Mouse (Mus musculus): ENCODE results near the gene Kat7. TPM values are rescaled to one million over a fixed set of nuclear protein-coding genes. Genes with fewer than 3 reads are reported as not detected.

Gene Kat7
- total and polyA plus RNA-seq, 2 experiments: 12.2 to 13.1 TPM

GRCm38 (mm10) chr11:95330662-95331061 lies 20.6 kb upstream of the Kat7 start:
- 6% methylated on average over 1 of the region's 1 CpGs for WGBS
- Histone ChIP-seq H3K79me2 (ENCODE audit: control insufficient read depth, insufficient read depth, low read length) (no peaks in the 10 kb centered on the region), H3K27ac (replicated peaks; ENCODE audit: insufficient read depth, low read depth, low read length) (no peak overlapping the region), H3K4me1 (ENCODE audit: control insufficient read depth, insufficient read depth, low read length) (no peaks in the 10 kb centered on the region), H3K36me3 (ENCODE audit: control insufficient read depth, insufficient read depth, low read length) (no peaks in the 10 kb centered on the region), H3K27me3 (ENCODE audit: control insufficient read depth, insufficient read depth, low read length) (no peaks in the 10 kb centered on the region), H3K9ac (ENCODE audit: low read depth, low read length) (no peak overlapping the region), H3K4me3 (ENCODE audit: insufficient read depth, low read depth, low read length) (no peak overlapping the region)
- DNase-seq (ENCODE audit: extremely low read depth, low read depth, low spot score): no peak
- TF ChIP-seq CTCF (IDR thresholded peaks at IDR 0.05; ENCODE audit: low read depth, low read length) (no peak), POLR2A (IDR thresholded peaks at IDR 0.05; ENCODE audit: extremely low read depth, insufficient read depth, low read length) (no peak)

- H3K4me1 ChIP-seq (ENCODE audit: control insufficient read depth, insufficient read depth, low read length): no peaks in the 10 kb centered on the region
- no peak overlapping the region for H3K9ac ChIP-seq (ENCODE audit: low read depth, low read length)
- H3K27me3 ChIP-seq (ENCODE audit: control insufficient read depth, insufficient read depth, low read length): no peaks in the 10 kb centered on the region
- H3K4me3 ChIP-seq (ENCODE audit: insufficient read depth, low read depth, low read length): no peak overlapping the region
- no peak for DNase-seq (ENCODE audit: extremely low read depth, low read depth, low spot score)
- TF ChIP-seq POLR2A (IDR thresholded peaks at IDR 0.05; ENCODE audit: extremely low read depth, insufficient read depth, low read length) (no peak), CTCF (IDR thresholded peaks at IDR 0.05; ENCODE audit: low read depth, low read length) (no peak)
- no peaks in the 10 kb centered on the region for H3K36me3 ChIP-seq (ENCODE audit: control insufficient read depth, insufficient read depth, low read length)
- WGBS: 81% methylated on average over 5 of the region's 5 CpGs
- H3K79me2 ChIP-seq (ENCODE audit: control insufficient read depth, insufficient read depth, low read length): no peaks in the 10 kb centered on the region
- no peak overlapping the region for H3K27ac ChIP-seq (replicated peaks; ENCODE audit: insufficient read depth, low read depth, low read length)
These were observed 18.6 kb upstream of the Kat7 start for GRCm38 (mm10) chr11:95328629-95329028.

- no peak overlapping the region for H3K9ac ChIP-seq (ENCODE audit: low read depth, low read length)
- DNase-seq (ENCODE audit: extremely low read depth, low read depth, low spot score): no peak
- H3K27ac ChIP-seq (replicated peaks; ENCODE audit: insufficient read depth, low read depth, low read length): no peak overlapping the region
- no peaks in the 10 kb centered on the region for H3K4me1 ChIP-seq (ENCODE audit: control insufficient read depth, insufficient read depth, low read length)
- WGBS: 65% methylated on average over 11 of the region's 11 CpGs
- H3K79me2 ChIP-seq (ENCODE audit: control insufficient read depth, insufficient read depth, low read length): no peaks in the 10 kb centered on the region
- no peaks in the 10 kb centered on the region for H3K36me3 ChIP-seq (ENCODE audit: control insufficient read depth, insufficient read depth, low read length)
- no peak overlapping the region for H3K4me3 ChIP-seq (ENCODE audit: insufficient read depth, low read depth, low read length)
- no peak for TF ChIP-seq POLR2A (IDR thresholded peaks at IDR 0.05; ENCODE audit: extremely low read depth, insufficient read depth, low read length)
- TF ChIP-seq CTCF (IDR thresholded peaks at IDR 0.05; ENCODE audit: low read depth, low read length): no peak
- no peaks in the 10 kb centered on the region for H3K27me3 ChIP-seq (ENCODE audit: control insufficient read depth, insufficient read depth, low read length)
These were observed 16.2 kb upstream of the Kat7 start for GRCm38 (mm10) chr11:95326243-95326642.

GRCm38 (mm10) chr11:95325832-95326231 lies 15.8 kb upstream of the Kat7 start:
- H3K4me3 ChIP-seq (ENCODE audit: insufficient read depth, low read depth, low read length): no peak overlapping the region
- TF ChIP-seq CTCF (IDR thresholded peaks at IDR 0.05; ENCODE audit: low read depth, low read length): no peak
- TF ChIP-seq POLR2A (IDR thresholded peaks at IDR 0.05; ENCODE audit: extremely low read depth, insufficient read depth, low read length): no peak
- 74% methylated on average over 4 of the region's 4 CpGs for WGBS
- H3K27me3 ChIP-seq (ENCODE audit: control insufficient read depth, insufficient read depth, low read length): no peaks in the 10 kb centered on the region
- no peak overlapping the region for H3K9ac ChIP-seq (ENCODE audit: low read depth, low read length)
- no peaks in the 10 kb centered on the region for H3K79me2 ChIP-seq (ENCODE audit: control insufficient read depth, insufficient read depth, low read length)
- H3K4me1 ChIP-seq (ENCODE audit: control insufficient read depth, insufficient read depth, low read length): no peaks in the 10 kb centered on the region
- H3K27ac ChIP-seq (replicated peaks; ENCODE audit: insufficient read depth, low read depth, low read length): no peak overlapping the region
- no peaks in the 10 kb centered on the region for H3K36me3 ChIP-seq (ENCODE audit: control insufficient read depth, insufficient read depth, low read length)
- DNase-seq (ENCODE audit: extremely low read depth, low read depth, low spot score): no peak

GRCm38 (mm10) chr11:95324181-95324580 lies 14.1 kb upstream of the Kat7 start:
- Histone ChIP-seq H3K36me3 (ENCODE audit: control insufficient read depth, insufficient read depth, low read length) (no peaks in the 10 kb centered on the region), H3K79me2 (ENCODE audit: control insufficient read depth, insufficient read depth, low read length) (no peaks in the 10 kb centered on the region), H3K4me1 (ENCODE audit: control insufficient read depth, insufficient read depth, low read length) (no peaks in the 10 kb centered on the region), H3K27me3 (ENCODE audit: control insufficient read depth, insufficient read depth, low read length) (no peaks in the 10 kb centered on the region), H3K27ac (replicated peaks; ENCODE audit: insufficient read depth, low read depth, low read length) (no peak overlapping the region), H3K9ac (ENCODE audit: low read depth, low read length) (no peak overlapping the region), H3K4me3 (ENCODE audit: insufficient read depth, low read depth, low read length) (no peak overlapping the region)
- WGBS: 96% methylated on average over 10 of the region's 10 CpGs
- no peak for TF ChIP-seq POLR2A (IDR thresholded peaks at IDR 0.05; ENCODE audit: extremely low read depth, insufficient read depth, low read length)
- TF ChIP-seq CTCF (IDR thresholded peaks at IDR 0.05; ENCODE audit: low read depth, low read length): no peak
- no peak for DNase-seq (ENCODE audit: extremely low read depth, low read depth, low spot score)

- WGBS: 96% methylated on average over 1 of the region's 1 CpGs
- no peaks in the 10 kb centered on the region for H3K27me3 ChIP-seq (ENCODE audit: control insufficient read depth, insufficient read depth, low read length)
- H3K9ac ChIP-seq (ENCODE audit: low read depth, low read length): no peak overlapping the region
- TF ChIP-seq CTCF (IDR thresholded peaks at IDR 0.05; ENCODE audit: low read depth, low read length) (no peak), POLR2A (IDR thresholded peaks at IDR 0.05; ENCODE audit: extremely low read depth, insufficient read depth, low read length) (no peak)
- H3K4me1 ChIP-seq (ENCODE audit: control insufficient read depth, insufficient read depth, low read length): no peaks in the 10 kb centered on the region
- H3K27ac ChIP-seq (replicated peaks; ENCODE audit: insufficient read depth, low read depth, low read length): no peak overlapping the region
- H3K79me2 ChIP-seq (ENCODE audit: control insufficient read depth, insufficient read depth, low read length): no peaks in the 10 kb centered on the region
- H3K4me3 ChIP-seq (ENCODE audit: insufficient read depth, low read depth, low read length): no peak overlapping the region
- no peaks in the 10 kb centered on the region for H3K36me3 ChIP-seq (ENCODE audit: control insufficient read depth, insufficient read depth, low read length)
- no peak for DNase-seq (ENCODE audit: extremely low read depth, low read depth, low spot score)
These were observed 10.0 kb upstream of the Kat7 start for GRCm38 (mm10) chr11:95320010-95320409.
